Mouse (Mus musculus) embryonic fibroblast, embryonic 13.5 days (primary cell): ENCODE measurements around the gene Prkar1b. TPM values are rescaled to one million over a fixed set of nuclear protein-coding genes. Genes with fewer than 3 reads are reported as not detected.

Experiments used
- H3K27ac ChIP-seq: 2 replicates; pipeline ENCODE4 v1.5.1; 2012; ENCODE audit warnings: low read length, control low read depth, inconsistent platforms; ENCODE audit not compliant: insufficient read depth
- H3K4me1 ChIP-seq: 2 replicates; pipeline ENCODE4 v1.6.1; 2011; ENCODE audit warnings: low read length; ENCODE audit not compliant: control insufficient read depth, insufficient read depth
- H3K4me3 ChIP-seq: 2 replicates; pipeline ENCODE4 v1.5.1; 2011; ENCODE audit warnings: mild to moderate bottlenecking, control low read depth, low read length; ENCODE audit not compliant: insufficient read depth
- CTCF ChIP-seq: IDR thresholded peaks from 2 replicates; pipeline ENCODE4 v1.5.1; 2011; ENCODE audit warnings: mild to moderate bottlenecking, control low read depth, low read length, moderate library complexity, borderline replicate concordance; ENCODE audit not compliant: insufficient read depth
- POLR2A ChIP-seq: IDR thresholded peaks from 2 replicates; pipeline ENCODE4 v1.6.1; 2011; ENCODE audit warnings: low read depth, mild to moderate bottlenecking, control low read depth, low read length, moderate library complexity
- polyA plus RNA-seq: library from polyadenylated mRNA; stranded (reverse); fragments of >200 nt; gene quantifications from 2 replicates; pipeline ENCODE4 v1.2.4, GENCODE M21; 2011; ENCODE audit warnings: low read depth; ENCODE audit not compliant: missing spikeins, insufficient read length

Gene Prkar1b
- polyA plus RNA-seq, 1 experiment = 20.4 TPM

GRCm38 (mm10) chr5:139174556-139175547 is 25.1 kb upstream of the Prkar1b start:
- Histone ChIP-seq H3K4me1 (no peaks in the 10 kb centered on the region), H3K4me3 (no peak overlapping the region), H3K27ac (no peak overlapping the region)
- TF ChIP-seq POLR2A (no peak), CTCF (no peak)

DNA sequence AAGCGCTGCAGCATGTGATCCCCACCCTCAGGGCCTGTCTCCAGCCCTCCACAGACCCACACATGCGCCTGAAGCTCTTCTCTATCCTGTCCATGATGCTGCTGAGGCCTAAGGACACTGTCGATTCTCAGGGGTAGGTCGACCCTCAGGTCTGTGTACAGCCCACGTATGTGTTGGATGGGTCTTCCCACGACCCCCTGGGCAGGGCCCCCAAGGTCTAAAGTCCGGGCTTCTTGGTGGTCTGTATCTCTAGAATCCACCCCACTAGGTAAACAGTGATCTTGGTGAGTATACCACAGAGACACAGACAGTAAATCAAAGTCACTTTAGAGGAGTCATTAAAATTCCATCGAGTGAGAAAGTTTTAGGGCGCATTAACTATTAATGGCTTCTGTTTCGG is 24.3 kb upstream of the Prkar1b start:
- H3K4me3 ChIP-seq = no peak overlapping the region
- no peak overlapping the region for H3K27ac ChIP-seq
- H3K4me1 ChIP-seq = no peaks in the 10 kb centered on the region
- no peak for TF ChIP-seq POLR2A
- TF ChIP-seq CTCF = no peak

- Histone ChIP-seq H3K27ac (no peak overlapping the region), H3K4me3 (no peak overlapping the region), H3K4me1 (no peaks in the 10 kb centered on the region)
- TF ChIP-seq POLR2A (no peak), CTCF (no peak)
Measured at GRCm38 (mm10) chr5:139171929-139172328, 22.1 kb upstream of the Prkar1b start.

DNA sequence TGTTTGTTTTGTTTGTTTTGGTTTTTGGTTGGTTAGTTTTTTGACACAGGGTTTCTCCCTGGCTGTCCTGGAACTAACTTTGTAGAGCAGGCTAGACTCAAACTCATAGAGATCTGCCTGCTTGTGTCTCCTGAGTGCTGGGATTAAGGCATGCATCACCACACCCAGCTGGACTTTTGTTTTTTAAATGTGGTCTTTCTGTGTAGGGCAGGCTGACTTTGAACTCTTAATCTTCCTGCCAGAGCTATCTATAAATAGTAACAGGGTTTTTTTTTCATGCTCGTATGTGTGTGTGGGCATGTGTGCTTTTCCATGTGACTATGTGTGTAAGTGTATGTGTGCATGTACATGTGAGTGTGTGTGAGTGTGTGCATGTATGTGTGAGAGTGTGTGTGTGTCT is 17.7 kb upstream of the Prkar1b start:
- Histone ChIP-seq H3K27ac (no peak overlapping the region), H3K4me1 (no peaks in the 10 kb centered on the region), H3K4me3 (no peak overlapping the region)
- TF ChIP-seq CTCF = no peak
- no peak for TF ChIP-seq POLR2A

GRCm38 (mm10) chr5:139166781-139167361 is 17.1 kb upstream of the Prkar1b start:
- TF ChIP-seq POLR2A = no peak
- TF ChIP-seq CTCF = no peak
- Histone ChIP-seq H3K4me1 (no peaks in the 10 kb centered on the region), H3K4me3 (no peak overlapping the region), H3K27ac (no peak overlapping the region)

- Histone ChIP-seq H3K27ac (no peak overlapping the region), H3K4me1 (no peaks in the 10 kb centered on the region), H3K4me3 (no peak overlapping the region)
- no peak for TF ChIP-seq POLR2A
- no peak for TF ChIP-seq CTCF
Measured at GRCm38 (mm10) chr5:139161632-139162031, 11.8 kb upstream of the Prkar1b start.

GRCm38 (mm10) chr5:139160899-139161298 is 11.1 kb upstream of the Prkar1b start:
- TF ChIP-seq CTCF = no peak
- no peak for TF ChIP-seq POLR2A
- H3K4me1 ChIP-seq = no peaks in the 10 kb centered on the region
- no peak overlapping the region for H3K27ac ChIP-seq
- H3K4me3 ChIP-seq = no peak overlapping the region

- TF ChIP-seq CTCF (no peak), POLR2A (no peak)
- peak overlapping the region; percentile 61 for H3K4me3 ChIP-seq
- H3K27ac ChIP-seq = no peak overlapping the region
- H3K4me1 ChIP-seq = no peaks in the 10 kb centered on the region; the same call in 1 of the 2 replicates
Measured at GRCm38 (mm10) chr5:139150603-139151031, 816 bp upstream of the Prkar1b start.

DNA sequence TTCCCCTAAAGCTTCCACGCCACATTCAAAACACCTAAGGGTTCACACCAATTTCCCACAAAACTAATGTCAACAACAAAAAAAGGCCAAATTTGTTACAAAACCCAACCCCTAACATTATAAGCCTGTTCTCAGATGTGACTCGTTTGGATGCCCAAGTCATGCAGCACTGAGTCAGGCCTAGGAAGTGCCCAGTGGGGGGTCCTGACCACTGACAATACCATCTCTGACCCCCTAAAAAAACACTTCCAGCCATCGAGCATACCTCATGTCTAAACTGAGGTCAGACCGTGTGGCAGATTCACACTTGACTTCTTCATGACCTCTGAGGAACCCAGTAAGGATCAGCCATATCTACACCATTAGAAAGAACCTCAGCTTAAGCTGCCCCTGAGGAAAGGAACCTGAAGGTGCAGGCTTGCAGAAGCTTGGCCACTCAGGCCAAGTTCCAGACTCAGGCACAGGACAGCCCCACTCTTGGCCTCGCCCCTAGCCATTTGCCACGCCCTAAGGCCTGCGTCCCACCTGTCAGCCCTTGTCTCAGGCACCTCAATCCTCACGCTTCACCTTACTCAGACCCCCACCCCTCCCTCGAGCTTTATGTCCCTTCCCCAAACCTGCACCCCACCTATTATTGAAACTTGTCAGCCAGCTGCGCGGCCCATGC is 662 bp downstream of the Prkar1b start:
- Histone ChIP-seq H3K4me1 (no peaks in the 10 kb centered on the region; the same call in 1 of the 2 replicates), H3K27ac (no peak overlapping the region), H3K4me3 (peak overlapping the region; percentile 62)
- TF ChIP-seq POLR2A (peak; percentile 46; the same call in 1 of the 2 replicates), CTCF (no peak)
